Mouse (Mus musculus) liver, embryonic 14.5 days (tissue): ENCODE measurements around the gene Elmo2. TPM values are rescaled to one million over a fixed set of nuclear protein-coding genes. Genes with fewer than 3 reads are reported as not detected.

Source experiments
- ATAC-seq: fragments of 200-750 bp; cut with Nextera tagmentation; 2 replicates; pipeline ENCODE4 v1.8.0; 2017; ENCODE audit warnings: moderate number of reproducible peaks, mild to moderate bottlenecking, moderate library complexity; ENCODE audit not compliant: insufficient read depth
- DNase-seq, 3 experiments: peaks; one replicate each; pipeline ENCODE4 v3.0.0-alpha.2; 2012 to 2013; ENCODE audit warnings: low read depth in 3 of 3, low spot score in 3 of 3
- H3K27ac ChIP-seq: fragments of 300-500 bp; sonication (generic); 2 replicates; pipeline ENCODE4 v1.5.1; 2014; ENCODE audit warnings: moderate library complexity, mild to moderate bottlenecking, control low read depth, inconsistent platforms
- H3K27me3 ChIP-seq: fragments of 300-500 bp; sonication (generic); 2 replicates; pipeline ENCODE4 v1.6.1; 2014; ENCODE audit warnings: mild to moderate bottlenecking, low read length, moderate library complexity; ENCODE audit not compliant: control insufficient read depth, insufficient read depth
- H3K36me3 ChIP-seq: fragments of 300-500 bp; sonication (generic); replicated peaks from 2 replicates; pipeline ENCODE4 v1.6.1; 2014; ENCODE audit warnings: low read depth; ENCODE audit not compliant: control insufficient read depth, insufficient read depth
- H3K4me1 ChIP-seq, 2 experiments: fragments of 200-500 bp in 1 of 2; fragments of 300-500 bp in 1 of 2; sonication (generic) in 1 of 2; replicated peaks; 2 replicates each; pipeline ENCODE4 v1.6.1; 2012 to 2014; ENCODE audit warnings: antibody characterized with exemption in 1 of 2, inconsistent platforms in 1 of 2, low read length in 1 of 2; ENCODE audit not compliant: control insufficient read depth in 2 of 2, insufficient read depth in 2 of 2
- H3K4me2 ChIP-seq: fragments of 300-500 bp; sonication (generic); 2 replicates; pipeline ENCODE4 v1.6.1; 2014; ENCODE audit warnings: low read depth, mild to moderate bottlenecking, control low read depth, moderate library complexity
- H3K4me3 ChIP-seq, 2 experiments: fragments of 200-500 bp in 1 of 2; fragments of 300-500 bp in 1 of 2; sonication (generic) in 1 of 2; 2 replicates each; pipeline ENCODE4 v1.5.1; 2012 to 2014; ENCODE audit warnings: low read depth in 2 of 2, low read length in 2 of 2, mild to moderate bottlenecking in 2 of 2, control low read depth in 1 of 2, inconsistent platforms in 1 of 2, moderate library complexity in 1 of 2; ENCODE audit not compliant: insufficient read depth in 1 of 2
- H3K9ac ChIP-seq: fragments of 300-500 bp; sonication (generic); replicated peaks from 2 replicates; pipeline ENCODE4 v1.6.1; 2014; ENCODE audit warnings: mild to moderate bottlenecking, control low read depth, moderate library complexity
- H3K9me3 ChIP-seq: fragments of 300-500 bp; sonication (generic); 2 replicates; pipeline ENCODE4 v1.6.1; 2016; ENCODE audit warnings: low read length, mixed read lengths; ENCODE audit not compliant: control insufficient read depth
- CTCF ChIP-seq: IDR thresholded peaks from 2 replicates; pipeline ENCODE4 v1.5.1; 2016; ENCODE audit warnings: antibody characterized with exemption, low read depth, control low read depth
- EP300 ChIP-seq: IDR thresholded peaks from 2 replicates; pipeline ENCODE4 v1.6.1; 2016; ENCODE audit warnings: antibody characterized with exemption, low read depth
- WGBS: fragments of 180-500 bp; shearing (Covaris S2); extraction: QIAGEN DNeasy Blood & Tissue Kit; methylation state at CpG from one replicate; pipeline ENCODE4 v1.1.7; 2014; ENCODE audit not compliant: insufficient replicate concordance; 5-methylcytosine and 5-hydroxymethylcytosine counted together
- polyA plus RNA-seq, 2 experiments: library from polyadenylated mRNA; depleted of rRNA in 1 of 2; stranded (reverse) in 1 of 2; unstranded in 1 of 2; fragments of >200 nt; fragmentation: Nextera tagmentation in 1 of 2; extraction: Ambion mirVana in 1 of 2; gene quantifications; 2 replicates each; pipeline versions ENCODE4 v1.2.1 to v1.2.3; 2012 to 2014

Gene Elmo2
- polyA plus RNA-seq, 2 experiments = 10.2 to 13.1 TPM

DNA sequence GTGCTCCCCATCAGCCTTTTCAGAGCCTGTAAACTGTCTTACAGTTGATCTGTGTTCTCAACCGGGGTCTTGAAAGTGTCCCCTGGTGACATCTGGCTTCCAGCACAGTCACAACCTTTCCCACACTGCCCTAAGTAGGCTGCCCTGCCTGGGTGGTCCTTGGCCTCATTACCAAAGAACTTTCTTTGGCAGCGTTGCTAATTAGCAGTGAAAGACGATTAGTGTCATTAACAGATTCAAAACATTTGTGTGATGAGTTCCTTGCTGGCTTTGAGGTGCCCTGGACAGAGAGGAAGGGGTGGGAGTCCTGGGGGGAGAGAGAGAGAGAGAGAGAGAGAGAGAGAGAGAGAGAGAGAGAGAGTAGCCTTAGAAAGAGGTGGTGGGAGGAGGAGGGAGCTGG lies 77.3 kb downstream of the Elmo2 start:
- DNase-seq (no peak), ATAC-seq (no peak)
- Histone ChIP-seq H3K9ac (no peak overlapping the region), H3K27me3 (peaks cover 6% of the 10 kb centered on the region), H3K4me3 (no peak overlapping the region), H3K4me1 (no peaks in the 10 kb centered on the region), H3K9me3 (no peaks in the 10 kb centered on the region), H3K27ac (no peak overlapping the region), H3K4me2 (no peak overlapping the region), H3K36me3 (no peaks in the 10 kb centered on the region)
- 29% methylated on average over 3 of the region's 3 CpGs for whole genome bisulfite sequencing
- TF ChIP-seq EP300 = no peak
- no peak for TF ChIP-seq CTCF

DNA sequence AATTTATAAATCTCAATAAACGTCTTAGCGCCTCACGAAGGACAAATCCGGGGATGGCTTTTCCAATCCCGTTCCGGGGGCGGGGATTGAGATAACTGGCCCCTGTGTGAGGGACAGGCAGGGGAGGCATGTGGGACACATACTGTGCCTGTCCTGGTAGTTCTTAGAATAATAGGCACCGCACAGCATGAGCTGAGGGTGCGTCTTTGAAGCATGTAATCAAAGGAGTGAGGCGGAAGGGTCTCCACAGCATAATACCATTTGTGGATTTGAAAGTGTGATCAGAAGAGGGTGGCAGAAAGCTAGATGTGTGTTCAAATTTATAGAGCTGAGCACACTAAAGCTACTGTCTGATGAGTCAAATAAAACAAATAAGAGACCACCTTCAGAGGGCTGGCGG lies 79.9 kb downstream of the Elmo2 start:
- no peak for ATAC-seq
- Histone ChIP-seq H3K27ac (no peak overlapping the region), H3K36me3 (no peaks in the 10 kb centered on the region), H3K4me3 (no peak overlapping the region), H3K4me1 (no peaks in the 10 kb centered on the region), H3K27me3 (peaks cover 24% of the 10 kb centered on the region), H3K4me2 (no peak overlapping the region), H3K9me3 (no peaks in the 10 kb centered on the region), H3K9ac (no peak overlapping the region)
- 26% methylated on average over 11 of the region's 11 CpGs for WGBS
- no peak for TF ChIP-seq EP300
- TF ChIP-seq CTCF = no peak
- no peak for DNase-seq

DNA sequence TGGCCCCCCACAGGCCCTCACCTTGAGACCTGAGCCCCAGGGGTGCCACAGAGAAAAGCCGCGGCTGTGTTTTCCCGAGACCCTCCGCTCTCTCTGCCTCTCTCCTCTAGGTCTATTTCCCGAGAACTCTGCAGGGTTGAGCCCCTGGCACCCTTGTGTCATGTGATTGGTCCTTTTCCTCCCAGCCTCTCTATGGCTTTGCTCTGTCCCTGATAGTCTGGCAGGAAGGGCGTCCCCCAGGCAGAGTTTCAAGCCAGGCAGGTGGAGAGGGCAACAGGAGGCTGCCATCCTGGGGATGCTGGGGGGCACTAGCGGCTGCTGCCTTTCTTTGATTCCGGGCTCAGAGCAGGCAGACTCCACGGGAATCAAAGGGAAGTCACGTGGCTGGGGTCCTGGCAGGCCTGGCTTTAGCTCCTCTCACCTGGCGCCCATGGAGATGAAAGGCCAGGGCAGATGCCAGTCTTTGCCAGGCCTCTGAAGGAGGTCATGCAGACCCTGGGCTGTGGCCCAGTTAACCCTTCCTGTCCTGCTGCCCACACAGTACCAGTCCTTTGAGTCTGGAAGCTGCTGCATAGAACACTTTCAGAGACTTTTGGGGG lies 83.1 kb downstream of the Elmo2 start:
- ATAC-seq = no peak
- Histone ChIP-seq H3K27me3 (peaks cover 42% of the 10 kb centered on the region), H3K4me1 (no peaks in the 10 kb centered on the region), H3K4me2 (no peak overlapping the region), H3K36me3 (no peaks in the 10 kb centered on the region), H3K9ac (no peak overlapping the region), H3K27ac (no peak overlapping the region), H3K9me3 (no peaks in the 10 kb centered on the region), H3K4me3 (no peak overlapping the region)
- no peak for DNase-seq
- no peak for TF ChIP-seq CTCF
- TF ChIP-seq EP300 = no peak
- WGBS = 11% methylated on average over 11 of the region's 11 CpGs

DNA sequence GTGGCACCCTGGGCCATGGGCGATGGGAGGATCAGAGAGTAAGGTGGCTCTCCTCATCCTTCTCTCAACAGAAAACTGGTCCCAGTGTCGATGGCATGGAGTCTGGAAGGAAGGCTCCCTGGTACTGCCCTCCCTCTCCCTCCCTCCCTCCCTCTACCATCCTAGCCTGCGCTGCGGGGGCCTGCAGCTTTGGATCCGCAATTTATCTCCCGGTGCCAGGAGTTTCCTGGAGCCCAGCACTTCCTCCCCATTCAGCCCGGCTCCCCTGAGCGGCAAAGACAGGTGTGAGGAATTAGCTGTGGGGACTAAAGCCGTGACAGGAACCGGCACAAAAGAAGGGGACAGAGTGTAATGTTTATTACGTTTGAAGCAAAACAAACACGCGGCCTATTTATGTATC lies 83.7 kb downstream of the Elmo2 start:
- TF ChIP-seq EP300 (no peak), CTCF (no peak)
- ATAC-seq (no peak), DNase-seq (no peak)
- H3K4me1 ChIP-seq = no peaks in the 10 kb centered on the region
- no peak overlapping the region for H3K27ac ChIP-seq
- no peaks in the 10 kb centered on the region for H3K36me3 ChIP-seq
- 1% methylated on average over 13 of the region's 13 CpGs for WGBS
- H3K27me3 ChIP-seq = peaks cover 43% of the 10 kb centered on the region
- H3K9me3 ChIP-seq = no peaks in the 10 kb centered on the region
- no peak overlapping the region for H3K4me3 ChIP-seq
- H3K9ac ChIP-seq = no peak overlapping the region
- H3K4me2 ChIP-seq = no peak overlapping the region

DNA sequence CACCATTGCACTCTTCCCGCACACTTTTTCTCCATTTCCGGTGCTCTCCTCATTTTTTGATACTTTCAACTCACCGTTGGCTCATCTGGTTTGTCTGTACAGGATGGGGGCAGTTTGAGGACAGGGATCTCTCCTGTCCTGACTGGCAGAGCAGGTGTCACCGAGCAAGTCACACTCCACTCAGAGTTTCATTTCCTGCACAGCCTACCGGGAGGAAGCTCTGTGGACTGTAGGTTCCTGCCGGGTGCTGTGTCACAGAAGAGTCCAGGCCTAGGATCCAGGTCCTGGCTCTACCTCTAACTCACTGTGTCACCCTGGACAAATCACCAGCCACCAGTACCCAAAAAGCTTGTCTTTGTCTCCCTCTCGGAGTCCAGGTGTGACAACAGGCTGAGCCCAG lies 84.5 kb downstream of the Elmo2 start:
- peaks cover 44% of the 10 kb centered on the region for H3K27me3 ChIP-seq
- no peak overlapping the region for H3K4me3 ChIP-seq
- H3K9ac ChIP-seq = no peak overlapping the region
- no peak for ATAC-seq
- no peak for DNase-seq
- H3K4me1 ChIP-seq = no peaks in the 10 kb centered on the region
- TF ChIP-seq EP300 (no peak), CTCF (no peak)
- 19% methylated on average over 7 of the region's 7 CpGs for WGBS
- H3K4me2 ChIP-seq = no peak overlapping the region
- no peaks in the 10 kb centered on the region for H3K36me3 ChIP-seq
- H3K27ac ChIP-seq = no peak overlapping the region
- H3K9me3 ChIP-seq = no peaks in the 10 kb centered on the region
